Mouse (Mus musculus) G1E (cell line): ENCODE measurements around the gene Zg16. TPM values are rescaled to one million over a fixed set of nuclear protein-coding genes. Genes with fewer than 3 reads are reported as not detected.
"Not testable (repeated sequence)": the region's sequence is repeated elsewhere in the genome, so short reads cannot be mapped to it uniquely, and the experiment has no call there.

ENCODE experiments used
- ATAC-seq: 2 replicates; pipeline ENCODE4 v1.8.0; 2016; ENCODE audit warnings: mild to moderate bottlenecking; ENCODE audit not compliant: insufficient number of reproducible peaks, poor library complexity, low FRiP score, severe bottlenecking; ENCODE audit errors: extremely low read depth
- DNase-seq: peaks from one replicate; pipeline ENCODE4 v3.0.0; 2012; ENCODE audit warnings: low spot score
- H3K27me3 ChIP-seq: 2 replicates; pipeline ENCODE4 v1.6.1; 2012; ENCODE audit warnings: mild to moderate bottlenecking, low read length, inconsistent platforms; ENCODE audit not compliant: insufficient read depth
- H3K36me3 ChIP-seq: replicated peaks from 2 replicates; pipeline ENCODE3; 2012; ENCODE audit warnings: mild to moderate bottlenecking, inconsistent platforms
- H3K4me1 ChIP-seq: 2 replicates; pipeline ENCODE4 v1.6.1; 2012; ENCODE audit warnings: low read depth, low read length, inconsistent platforms, mixed read lengths; ENCODE audit not compliant: insufficient read depth
- H3K4me3 ChIP-seq: 2 replicates; pipeline ENCODE4 v1.5.1; 2012; ENCODE audit warnings: low read depth, mild to moderate bottlenecking, inconsistent platforms, low read length, moderate library complexity, mixed read lengths
- H3K9me3 ChIP-seq: replicated peaks from 2 replicates; pipeline ENCODE4 v1.6.1; 2012; ENCODE audit warnings: inconsistent platforms
- CTCF ChIP-seq: IDR thresholded peaks from 2 replicates; pipeline ENCODE4 v1.5.1; 2012; ENCODE audit warnings: low read depth, low read length, inconsistent platforms, mixed read lengths
- GATA1 ChIP-seq: IDR thresholded peaks from 2 replicates; pipeline ENCODE4 v1.6.1; 2012; ENCODE audit warnings: borderline replicate concordance, low read length, inconsistent platforms, mixed read lengths
- GATA2 ChIP-seq: IDR thresholded peaks from 2 replicates; pipeline ENCODE4 v1.6.1; 2012; ENCODE audit warnings: low read depth, low read length, inconsistent platforms, borderline replicate concordance
- POLR2AphosphoS5 ChIP-seq: IDR thresholded peaks from 2 replicates; pipeline ENCODE4 v1.6.1; 2012; ENCODE audit warnings: low read depth, low read length, inconsistent platforms; ENCODE audit not compliant: insufficient replicate concordance
- TAL1 ChIP-seq: conservative IDR thresholded peaks from 2 replicates; pipeline ENCODE4 v1.6.1; 2012; ENCODE audit warnings: low read depth, low read length, inconsistent platforms, mixed read lengths
- polyA plus RNA-seq: library from polyadenylated mRNA; stranded (reverse); fragments of >175 nt; gene quantifications from 2 replicates; pipeline ENCODE4 v1.2.3, GENCODE M21; 2012
- total RNA-seq, 2 experiments: library from RNA; stranded (forward) in 1 of 2; stranded (reverse) in 1 of 2; fragments of 200-1000 nt in 1 of 2; fragments of >200 nt in 1 of 2; fragmentation: Nextera tagmentation in 1 of 2; gene quantifications; 2 replicates each; pipeline ENCODE4 v1.2.3; 2014 to 2017

The Zg16 gene
- total RNA-seq (2014; fragmentation: Nextera tagmentation) (2.9 TPM in 1 of 2 replicates, not detected in the other), total RNA-seq (2017) (0.17 TPM in 1 of 2 replicates, not detected in the other), polyA plus RNA-seq (not detected in 2 replicates)

- not testable (repeated sequence) for H3K4me3 ChIP-seq, ATAC-seq, DNase-seq, H3K9me3 ChIP-seq, H3K36me3 ChIP-seq, H3K27me3 ChIP-seq
- peaks cover 63% of the 10 kb centered on the region for H3K4me1 ChIP-seq
Observed at GRCm38 (mm10) chr7:127087278-127088010, at the start of gene Zg16. Gene Zg16 (minus strand): TSS chr7:127087328.

GRCm38 (mm10) chr7:127136181-127137071, 49.3 kb upstream of the Zg16 start:
- ATAC-seq (no peak), DNase-seq (no peak)
- Histone ChIP-seq H3K4me3 (peak overlapping the region; percentile 75), H3K36me3 (peaks cover 61% of the 10 kb centered on the region), H3K9me3 (no peaks in the 10 kb centered on the region), H3K27me3 (no peaks in the 10 kb centered on the region), H3K4me1 (peaks cover 88% of the 10 kb centered on the region)
- TF ChIP-seq TAL1 (no peak), CTCF (no peak), GATA1 (no peak), GATA2 (no peak), POLR2AphosphoS5 (no peak)

- H3K4me3 ChIP-seq: peak overlapping the region; percentile 75
- peaks cover 85% of the 10 kb centered on the region for H3K4me1 ChIP-seq
- no peak for TF ChIP-seq GATA1
- TF ChIP-seq POLR2AphosphoS5: no peak
- TF ChIP-seq CTCF: no peak
- DNase-seq (no peak), ATAC-seq (no peak)
- H3K9me3 ChIP-seq: no peaks in the 10 kb centered on the region
- peaks cover 71% of the 10 kb centered on the region for H3K36me3 ChIP-seq
- H3K27me3 ChIP-seq: no peaks in the 10 kb centered on the region
Observed at GRCm38 (mm10) chr7:127134821-127135447, 47.8 kb upstream of the Zg16 start.

DNA sequence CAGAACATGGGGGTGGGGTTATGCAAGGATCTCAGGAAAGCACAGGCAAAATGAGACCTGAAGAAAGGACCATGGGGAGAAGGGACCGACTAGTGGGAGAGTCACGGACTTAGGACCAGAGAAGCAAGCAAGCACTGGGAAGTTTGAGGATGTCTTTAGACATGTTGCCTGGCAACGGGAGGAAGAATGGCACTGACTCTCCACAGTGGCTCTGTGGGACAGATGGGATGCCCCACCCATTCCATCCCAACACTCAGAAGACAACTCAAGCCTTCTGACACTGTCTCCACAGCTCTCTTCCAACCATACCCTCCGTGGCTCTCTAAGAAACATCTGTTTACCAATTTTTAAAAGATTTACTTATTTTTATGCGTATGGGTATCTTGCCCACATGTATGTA, 46.0 kb upstream of the Zg16 start:
- no peak for TF ChIP-seq CTCF
- DNase-seq (no peak), ATAC-seq (no peak)
- Histone ChIP-seq H3K36me3 (peaks cover 88% of the 10 kb centered on the region), H3K9me3 (no peaks in the 10 kb centered on the region), H3K4me1 (peaks cover 87% of the 10 kb centered on the region), H3K27me3 (no peaks in the 10 kb centered on the region), H3K4me3 (peak overlapping the region; percentile 50; the same call in 1 of the 2 replicates)

DNA sequence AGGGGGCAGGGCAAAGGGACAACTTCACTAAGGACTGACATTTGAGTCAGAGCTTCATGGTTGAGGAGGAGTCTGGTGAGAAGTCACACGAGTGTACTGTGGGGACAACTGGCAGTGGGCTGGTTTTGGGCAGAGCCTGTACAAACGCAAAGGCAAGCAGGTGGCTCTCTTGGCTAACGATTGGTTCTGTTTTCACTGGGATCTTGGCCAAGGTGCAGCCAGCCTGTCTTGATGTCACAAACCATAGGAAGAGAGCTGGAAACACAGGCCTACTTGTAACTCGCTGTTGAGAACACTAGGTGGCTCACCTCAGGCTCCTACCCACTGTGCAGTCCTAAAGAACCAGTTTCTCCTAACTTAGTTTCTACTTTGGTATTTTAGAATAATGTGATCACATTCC, 42.5 kb upstream of the Zg16 start:
- peaks cover 2% of the 10 kb centered on the region for H3K9me3 ChIP-seq
- H3K27me3 ChIP-seq: no peaks in the 10 kb centered on the region
- TF ChIP-seq GATA2 (no peak), GATA1 (no peak), TAL1 (no peak), POLR2AphosphoS5 (no peak), CTCF (peak; percentile 42; the same call in 1 of the 2 replicates)
- ATAC-seq (peak; percentile 45; the same call in 1 of the 2 replicates), DNase-seq (no peak)
- peaks cover 56% of the 10 kb centered on the region for H3K4me1 ChIP-seq
- H3K36me3 ChIP-seq: peaks cover 83% of the 10 kb centered on the region
- H3K4me3 ChIP-seq: no peak overlapping the region

GRCm38 (mm10) chr7:127121911-127122270, 34.8 kb upstream of the Zg16 start, which contains the start of gene Qprt:
Gene Qprt (minus strand): TSS chr7:127122226.
- TF ChIP-seq CTCF: no peak
- no peak for TF ChIP-seq TAL1
- TF ChIP-seq GATA1: no peak
- TF ChIP-seq POLR2AphosphoS5: no peak
- TF ChIP-seq GATA2: no peak
- Histone ChIP-seq H3K4me1 (peaks cover 36% of the 10 kb centered on the region), H3K27me3 (no peaks in the 10 kb centered on the region), H3K36me3 (peaks cover 76% of the 10 kb centered on the region), H3K9me3 (peaks cover 7% of the 10 kb centered on the region), H3K4me3 (no peak within 1 kb of the TSS)
- no peak for DNase-seq
- ATAC-seq: no peak
